Mouse (Mus musculus) midbrain, embryonic 16.5 days (tissue): ENCODE results near the gene Avpr1b. TPM values are rescaled to one million over a fixed set of nuclear protein-coding genes. Genes with fewer than 3 reads are reported as not detected.
A peak's percentile ranks its signal among the peaks of the same experiment; 100 is the strongest.
"Not testable (repeated sequence)": the region's sequence is repeated elsewhere in the genome, so short reads cannot be mapped to it uniquely, and the experiment has no call there.

ENCODE experiments used
- ATAC-seq: fragments of 200-750 bp; cut with Nextera tagmentation; 2 replicates; pipeline ENCODE4 v1.8.0; 2017; ENCODE audit warnings: moderate TSS enrichment
- H3K27ac ChIP-seq: fragments of 300-500 bp; sonication (generic); 2 replicates; pipeline ENCODE4 v1.5.1; 2014; ENCODE audit warnings: mild to moderate bottlenecking, low read length, mixed read lengths
- H3K27me3 ChIP-seq: fragments of 300-500 bp; sonication (generic); 2 replicates; pipeline ENCODE4 v1.6.1; 2014; ENCODE audit warnings: low read depth, low read length, mixed read lengths; ENCODE audit not compliant: control insufficient read depth, insufficient read depth
- H3K36me3 ChIP-seq: fragments of 300-500 bp; sonication (generic); 2 replicates; pipeline ENCODE4 v1.6.1; 2014; ENCODE audit warnings: mild to moderate bottlenecking, low read length, moderate library complexity, mixed read lengths; ENCODE audit not compliant: control insufficient read depth, insufficient read depth
- H3K4me1 ChIP-seq: fragments of 300-500 bp; sonication (generic); 2 replicates; pipeline ENCODE4 v1.6.1; 2014; ENCODE audit warnings: mild to moderate bottlenecking, low read length, mixed read lengths; ENCODE audit not compliant: control insufficient read depth, insufficient read depth
- H3K4me2 ChIP-seq: fragments of 300-500 bp; sonication (generic); 2 replicates; pipeline ENCODE4 v1.6.1; 2014; ENCODE audit warnings: mild to moderate bottlenecking, low read length, mixed read lengths
- H3K4me3 ChIP-seq: fragments of 300-500 bp; sonication (generic); 2 replicates; pipeline ENCODE4 v1.5.1; 2014; ENCODE audit warnings: low read depth, mild to moderate bottlenecking, low read length, moderate library complexity, mixed read lengths
- H3K9ac ChIP-seq: fragments of 300-500 bp; sonication (generic); 2 replicates; pipeline ENCODE4 v1.6.1; 2014; ENCODE audit warnings: low read depth, low read length, mixed read lengths
- H3K9me3 ChIP-seq: fragments of 300-500 bp; sonication (generic); replicated peaks from 2 replicates; pipeline ENCODE4 v1.6.1; 2014; ENCODE audit warnings: mild to moderate bottlenecking, low read length, mixed read lengths; ENCODE audit not compliant: control insufficient read depth, poor library complexity, severe bottlenecking
- WGBS: fragments of 180-500 bp; shearing (Covaris S2); extraction: QIAGEN DNeasy Blood & Tissue Kit; methylation state at CpG from one replicate; pipeline ENCODE4 v1.1.7; 2014; 5-methylcytosine and 5-hydroxymethylcytosine counted together
- polyA plus RNA-seq: library from polyadenylated mRNA; unstranded; fragments of >200 nt; fragmentation: Nextera tagmentation; extraction: Ambion mirVana; gene quantifications from 2 replicates; pipeline ENCODE4 v1.2.1, GENCODE M21; 2015

The Avpr1b gene
- polyA plus RNA-seq, result not detected in 2 replicates

DNA sequence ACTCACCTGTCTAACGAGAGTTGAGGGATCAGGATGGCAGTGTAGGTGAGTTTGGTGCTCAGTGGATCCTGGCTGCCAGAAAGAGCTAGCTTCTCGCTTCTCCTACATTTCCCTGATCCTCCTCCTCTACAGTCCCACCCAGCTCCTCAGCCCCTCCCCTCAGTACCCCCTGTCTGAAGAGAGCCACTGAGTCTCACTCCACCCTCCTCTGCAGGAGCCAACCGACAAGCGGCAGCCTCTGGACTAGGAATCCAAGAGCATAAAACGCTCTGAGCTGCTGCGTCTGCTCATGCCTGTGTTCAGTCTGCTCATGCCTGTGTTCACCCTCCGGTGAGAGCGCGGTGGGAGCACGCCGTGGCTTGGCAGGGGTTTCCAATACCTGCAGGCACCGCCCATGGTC lies at the start of gene Avpr1b:
Avpr1b (plus strand) TSS at position 335 of the 400 bp plus-strand sequence.
- Histone ChIP-seq H3K4me2 (no peak within 1 kb of the TSS), H3K27ac (no peak within 1 kb of the TSS), H3K36me3 (no peaks in the 10 kb centered on the region), H3K27me3 (no peaks in the 10 kb centered on the region), H3K4me1 (no peaks in the 10 kb centered on the region), H3K9me3 (no peaks in the 10 kb centered on the region), H3K9ac (no peak within 1 kb of the TSS), H3K4me3 (no peak within 1 kb of the TSS)
- 50% methylated on average over 12 of the region's 12 CpGs for WGBS
- no peak for ATAC-seq

GRCm38 (mm10) chr1:131551956-131552355 lies 47.1 kb upstream of the Avpr1b start:
- Histone ChIP-seq H3K9me3 (no peaks in the 10 kb centered on the region), H3K27ac (no peak overlapping the region)
- WGBS, result 95% methylated on average over 2 of the region's 2 CpGs

GRCm38 (mm10) chr1:131553428-131553827 lies 45.6 kb upstream of the Avpr1b start:
- ATAC-seq, result no peak
- Histone ChIP-seq H3K9ac (no peak overlapping the region), H3K27ac (no peak overlapping the region), H3K4me1 (peaks cover 7% of the 10 kb centered on the region), H3K4me3 (no peak overlapping the region), H3K36me3 (no peaks in the 10 kb centered on the region), H3K27me3 (no peaks in the 10 kb centered on the region), H3K9me3 (no peaks in the 10 kb centered on the region), H3K4me2 (no peak overlapping the region)

More at GRCm38 (mm10) chr1:131551956-131552355, 47.1 kb upstream of the Avpr1b start:
- no peak overlapping the region for H3K9ac ChIP-seq
- H3K4me3 ChIP-seq, result no peak overlapping the region
- ATAC-seq, result no peak
- no peaks in the 10 kb centered on the region for H3K27me3 ChIP-seq
- H3K4me1 ChIP-seq, result peaks cover 7% of the 10 kb centered on the region
- H3K4me2 ChIP-seq, result no peak overlapping the region
- no peaks in the 10 kb centered on the region for H3K36me3 ChIP-seq

DNA sequence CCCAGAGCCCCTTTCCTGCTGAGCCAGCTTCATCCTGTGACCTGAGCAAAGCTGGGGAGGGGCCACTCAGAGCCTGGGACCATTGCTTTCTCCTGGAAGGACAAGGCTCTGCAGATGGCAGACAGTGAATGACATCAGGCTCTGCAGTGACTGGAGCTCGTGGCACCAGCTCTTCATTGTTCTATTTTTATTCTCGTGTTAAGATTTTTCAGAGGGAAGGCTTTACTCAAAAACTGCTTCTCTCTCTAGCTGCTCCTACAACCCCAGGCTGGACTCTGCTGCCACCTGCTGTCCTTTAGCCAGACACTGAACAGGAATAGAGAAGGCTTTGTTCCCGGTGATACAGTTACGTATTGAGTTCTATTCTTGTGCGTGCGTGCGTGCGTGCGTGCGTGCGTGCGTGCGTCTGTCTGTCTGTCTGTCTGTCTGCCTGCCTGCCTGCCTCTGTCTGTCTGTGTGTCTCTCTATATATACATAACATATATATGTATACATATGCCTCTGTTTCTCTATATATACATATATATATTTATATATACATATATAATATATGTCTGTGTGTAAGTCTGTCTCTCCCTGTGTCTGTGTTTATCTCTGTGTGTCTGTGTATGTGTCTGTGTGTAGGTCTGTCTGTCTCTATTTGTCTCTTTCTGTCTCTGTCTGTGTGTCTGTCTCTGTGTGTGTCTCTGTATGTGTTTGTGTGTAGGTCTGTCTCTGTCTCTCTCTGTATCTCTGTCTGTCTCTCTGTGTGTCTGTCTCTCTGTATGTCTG lies 43.8 kb upstream of the Avpr1b start:
- ATAC-seq, result peak; percentile 97
- no peak overlapping the region; the same call in 1 of the 2 replicates for H3K4me3 ChIP-seq
- no peaks in the 10 kb centered on the region for H3K9me3 ChIP-seq
- no peaks in the 10 kb centered on the region for H3K27me3 ChIP-seq
- 2% methylated on average over 13 of the region's 13 CpGs for WGBS
- peaks cover 7% of the 10 kb centered on the region for H3K4me1 ChIP-seq
- H3K36me3 ChIP-seq, result no peaks in the 10 kb centered on the region
- H3K4me2 ChIP-seq, result peak overlapping the region; percentile 51
- peak overlapping the region; percentile 73 for H3K9ac ChIP-seq
- H3K27ac ChIP-seq, result peak overlapping the region; percentile 83

GRCm38 (mm10) chr1:131560500-131560899 lies 38.5 kb upstream of the Avpr1b start:
- H3K27me3 ChIP-seq, result no peaks in the 10 kb centered on the region
- no peak overlapping the region for H3K27ac ChIP-seq
- H3K9ac ChIP-seq, result no peak overlapping the region
- no peaks in the 10 kb centered on the region for H3K9me3 ChIP-seq
- ATAC-seq, result no peak
- no peak overlapping the region for H3K4me3 ChIP-seq
- H3K4me1 ChIP-seq, result no peaks in the 10 kb centered on the region
- no peak overlapping the region for H3K4me2 ChIP-seq
- H3K36me3 ChIP-seq, result no peaks in the 10 kb centered on the region

- ATAC-seq, result no peak
- no peak overlapping the region for H3K4me2 ChIP-seq
- no peaks in the 10 kb centered on the region for H3K4me1 ChIP-seq
- no peak overlapping the region for H3K4me3 ChIP-seq
- H3K27me3 ChIP-seq, result no peaks in the 10 kb centered on the region
- WGBS, result 90% methylated on average over 2 of the region's 2 CpGs
- H3K9ac ChIP-seq, result no peak overlapping the region
- no peaks in the 10 kb centered on the region for H3K36me3 ChIP-seq
- no peak overlapping the region for H3K27ac ChIP-seq
- no peaks in the 10 kb centered on the region for H3K9me3 ChIP-seq
Observed at GRCm38 (mm10) chr1:131562081-131562480, 37.0 kb upstream of the Avpr1b start.

DNA sequence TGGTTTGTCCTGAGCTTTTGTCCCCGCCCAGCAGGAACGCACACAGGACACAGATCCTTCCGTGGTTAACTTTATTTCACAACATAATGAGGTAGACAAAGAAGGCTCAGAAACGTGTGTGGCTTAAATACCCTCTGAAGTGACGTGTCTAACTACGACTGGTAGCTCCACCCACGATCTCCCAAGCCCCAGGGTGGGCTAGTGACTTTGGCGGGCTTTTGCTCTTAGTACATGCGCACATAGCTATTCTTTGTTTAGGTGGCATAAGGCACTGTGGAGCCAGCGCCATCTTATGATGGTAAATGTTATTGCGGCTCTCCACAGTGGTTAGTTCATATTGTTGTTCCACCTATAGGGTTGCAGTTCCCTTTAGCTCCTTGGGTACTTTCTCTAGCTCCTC lies 33.0 kb upstream of the Avpr1b start:
- not testable (repeated sequence) for H3K4me3 ChIP-seq
- WGBS, result 34% methylated on average over 11 of the region's 11 CpGs

DNA sequence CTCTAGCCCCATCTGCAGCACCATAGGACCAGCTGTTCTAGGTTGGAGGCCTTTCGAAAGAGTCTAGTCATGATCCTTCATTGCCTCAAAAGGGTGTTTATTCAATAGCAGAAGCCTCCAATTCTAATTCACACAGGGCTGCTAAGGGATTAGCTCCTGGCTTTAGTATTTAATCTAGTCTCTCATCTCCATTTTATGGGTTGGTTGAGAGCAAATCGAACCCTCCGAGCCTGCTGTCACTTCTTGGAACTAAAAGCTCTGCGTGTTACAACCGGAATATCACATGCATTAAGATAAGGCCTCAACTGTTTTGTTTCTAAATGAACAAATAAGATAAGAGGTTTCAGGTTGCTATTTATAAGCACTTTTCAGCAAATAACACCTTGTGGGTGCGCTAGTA lies 29.3 kb upstream of the Avpr1b start:
- Histone ChIP-seq H3K36me3 (no peaks in the 10 kb centered on the region), H3K27me3 (no peaks in the 10 kb centered on the region), H3K4me1 (no peaks in the 10 kb centered on the region), H3K27ac (no peak overlapping the region), H3K9me3 (no peaks in the 10 kb centered on the region), H3K4me2 (no peak overlapping the region), H3K4me3 (no peak overlapping the region), H3K9ac (no peak overlapping the region)
- 86% methylated on average over 6 of the region's 6 CpGs for WGBS
- ATAC-seq, result no peak

More for the DNA sequence above, 33.0 kb upstream of the Avpr1b start:
- H3K4me2 ChIP-seq, H3K27me3 ChIP-seq, H3K36me3 ChIP-seq, H3K4me1 ChIP-seq, H3K27ac ChIP-seq, ATAC-seq, H3K9me3 ChIP-seq, H3K9ac ChIP-seq: not testable (repeated sequence)

DNA sequence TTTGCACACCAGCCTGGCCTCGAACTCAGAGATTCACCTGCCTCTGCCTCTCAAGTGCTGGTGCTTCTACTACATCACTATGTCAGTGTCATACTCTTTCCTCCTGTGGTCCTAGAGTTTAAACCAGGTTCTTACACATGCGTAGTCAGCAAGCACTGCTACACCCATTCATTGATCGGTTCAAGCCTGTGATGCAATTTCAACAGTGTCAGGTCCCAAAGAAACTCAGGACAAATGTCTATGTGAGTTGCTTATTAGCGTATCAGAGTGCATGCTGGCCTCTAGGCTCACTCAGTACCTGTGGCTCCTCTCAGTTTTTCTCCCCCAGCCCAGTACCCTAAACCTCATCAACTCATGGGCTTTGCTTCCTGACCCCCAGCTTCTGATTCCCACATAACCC lies 28.6 kb upstream of the Avpr1b start:
- H3K4me2 ChIP-seq, result no peak overlapping the region
- 86% methylated on average over 4 of the region's 4 CpGs for WGBS
- H3K36me3 ChIP-seq, result no peaks in the 10 kb centered on the region
- no peaks in the 10 kb centered on the region for H3K4me1 ChIP-seq
- ATAC-seq, result no peak
- no peaks in the 10 kb centered on the region for H3K27me3 ChIP-seq
- H3K9ac ChIP-seq, result no peak overlapping the region
- no peaks in the 10 kb centered on the region for H3K9me3 ChIP-seq
- H3K4me3 ChIP-seq, result no peak overlapping the region
- H3K27ac ChIP-seq, result no peak overlapping the region
